18 mouse cellular contexts compared by ENCODE assay signal in genomic region chr11:24097026-24097425, GRCm38 (mm10). TPM values are rescaled to one million over a fixed set of nuclear protein-coding genes. Genes with fewer than 3 reads are reported as not detected.
A peak's percentile ranks its signal among the peaks of the same experiment; 100 is the strongest.
DNase-seq lines count a peak whose midpoint lies in the region; ATAC-seq lines count a peak whose summit lies in the region.
"Had no signal": no experiment of that assay in that cellular context is flagged by ENCODE, and none has a peak within 500 bp of the region (broad histone marks: within the 10 kb centered on the region; RNA-seq: fewer than 3 reads in every experiment).

No protein-coding gene starts in this region.

- peaks cover 68% of the 10 kb centered on the region for H3K4me1 ChIP-seq in embryonic facial prominence, embryonic 14.5 days (ENCODE audit: control insufficient read depth, insufficient read depth, low read length)
- peaks cover 88% of the 10 kb centered on the region for H3K4me1 ChIP-seq in hindbrain, embryonic 14.5 days (replicated peaks; ENCODE audit: control insufficient read depth, insufficient read depth, low read length)
- peaks cover 84% of the 10 kb centered on the region for H3K4me1 ChIP-seq in neural tube, embryonic 12.5 days

- no peaks in the 10 kb centered on the region for H3K36me3 ChIP-seq in embryonic facial prominence, embryonic 14.5 days (ENCODE audit: control insufficient read depth, insufficient read depth, low read length)
- no peaks in the 10 kb centered on the region; the same call in 1 of the 2 replicates for H3K36me3 ChIP-seq in hindbrain, embryonic 14.5 days (replicated peaks; ENCODE audit: control insufficient read depth, insufficient read depth)
- peaks cover 6% of the 10 kb centered on the region for H3K36me3 ChIP-seq in neural tube, embryonic 12.5 days

- peak overlapping the region; percentile 22; the same call in 1 of the 2 replicates for H3K27ac ChIP-seq in embryonic facial prominence, embryonic 14.5 days (replicated peaks; ENCODE audit: low read depth, low read length)
- H3K27ac ChIP-seq in hindbrain, embryonic 14.5 days, result peak overlapping the region; percentile 64
- no peak overlapping the region for H3K27ac ChIP-seq in neural tube, embryonic 12.5 days
- H3K27ac ChIP-seq: heart, adult 2 months had no signal

- no peak overlapping the region for H3K9ac ChIP-seq in embryonic facial prominence, embryonic 14.5 days (ENCODE audit: low read depth, low read length)
- H3K9ac ChIP-seq in hindbrain, embryonic 14.5 days, result peak overlapping the region; percentile 16; the same call in 1 of the 2 replicates
- no peak overlapping the region for H3K9ac ChIP-seq in neural tube, embryonic 12.5 days

- DNase-seq in left cerebral cortex, postnatal 4 days, result peak; percentile 19
- no peak for DNase-seq in left cerebral cortex, postnatal 14 days (ENCODE audit: low spot score in 2 of 2)
- peak; percentile 56 for DNase-seq in embryonic facial prominence, embryonic 14.5 days (ENCODE audit: low spot score)
- no peak for DNase-seq in hindbrain, embryonic 14.5 days (ENCODE audit: low spot score)
- no peak for DNase-seq in gastrocnemius, postnatal 36 days
- no peak for DNase-seq in cerebellum, adult 8-10 months
- DNase-seq in frontal cortex, adult 2 months (ENCODE audit: extremely low spot score in 1 of 2, low spot score in 1 of 2), result no peak
- DNase-seq: cerebellum, postnatal 36 days; heart, adult 2 months; heart, postnatal 36 days; kidney, adult 2 months; lung, postnatal 4 days; right cerebral cortex, postnatal 25 days; thymus, postnatal 4 days had no signal

- peak overlapping the region; percentile 2; the same call in 1 of the 2 replicates for H3K4me2 ChIP-seq in embryonic facial prominence, embryonic 14.5 days (ENCODE audit: low read depth, low read length)
- H3K4me2 ChIP-seq in hindbrain, embryonic 14.5 days (replicated peaks), result peak overlapping the region; percentile 48
- H3K4me2 ChIP-seq in neural tube, embryonic 12.5 days (replicated peaks), result peak overlapping the region; percentile 41

- ATAC-seq in embryonic facial prominence, embryonic 14.5 days (ENCODE audit: low read depth), result no peak
- no peak for ATAC-seq in hindbrain, embryonic 14.5 days (ENCODE audit: low FRiP score)
- no peak for ATAC-seq in neural tube, embryonic 12.5 days (ENCODE audit: low FRiP score, low read depth)

- H3K9me3 ChIP-seq in embryonic facial prominence, embryonic 14.5 days (ENCODE audit: control insufficient read depth, low read length), result no peaks in the 10 kb centered on the region
- no peaks in the 10 kb centered on the region for H3K9me3 ChIP-seq in hindbrain, embryonic 14.5 days (ENCODE audit: control insufficient read depth, low read length)
- H3K9me3 ChIP-seq in neural tube, embryonic 12.5 days, result no peaks in the 10 kb centered on the region

- H3K4me3 ChIP-seq in embryonic facial prominence, embryonic 14.5 days (ENCODE audit: low read depth, low read length), result no peak overlapping the region
- H3K4me3 ChIP-seq in hindbrain, embryonic 14.5 days (replicated peaks; ENCODE audit: low read length), result no peak overlapping the region
- no peak overlapping the region for H3K4me3 ChIP-seq in neural tube, embryonic 12.5 days
- H3K4me3 ChIP-seq: heart, adult 2 months; myocyte had no signal

- intact Hi-C loops in left cerebral cortex, postnatal 4 days (cut with DNase I), result loop anchor here (10.0 kb wide), 1 partner anchor 618 kb away; no protein-coding TSS in a partner anchor
- intact Hi-C loops in left cerebral cortex, postnatal 14 days (cut with DNase I), result no loop called here
- intact Hi-C loops in gastrocnemius, postnatal 36 days (cut with DNase I), result no loop called here

- H3K27me3 ChIP-seq in embryonic facial prominence, embryonic 14.5 days (replicated peaks; ENCODE audit: control insufficient read depth, insufficient read depth, low read length), result no peaks in the 10 kb centered on the region
- H3K27me3 ChIP-seq in hindbrain, embryonic 14.5 days (ENCODE audit: control insufficient read depth, insufficient read depth, low read length), result no peaks in the 10 kb centered on the region
- no peaks in the 10 kb centered on the region for H3K27me3 ChIP-seq in neural tube, embryonic 12.5 days (replicated peaks)

- WGBS in embryonic facial prominence, embryonic 14.5 days, result 19% methylated on average over 6 of the region's 6 CpGs
- WGBS in hindbrain, embryonic 14.5 days, result 17% methylated on average over 6 of the region's 6 CpGs
- 15% methylated on average over 6 of the region's 6 CpGs for WGBS in neural tube, embryonic 12.5 days

RNA-seq across cellular contexts. Expression of gene Bcl11a, which starts 19.2 kb away (rescaled TPM):
- total RNA-seq in left cerebral cortex, postnatal 4 days (2021), result 100 to 1,000 TPM; 209 to 220 TPM
- 100 to 1,000 TPM; 114 to 125 TPM for total RNA-seq in left cerebral cortex, postnatal 14 days (2021)
- 26.4 and 30.1 TPM in 2 replicates for polyA plus RNA-seq in embryonic facial prominence, embryonic 14.5 days (2014; fragmentation: Nextera tagmentation; extraction: Ambion mirVana)
- polyA plus RNA-seq in hindbrain, embryonic 14.5 days (2014; fragmentation: Nextera tagmentation; extraction: Ambion mirVana), result 106 and 117 TPM in 2 replicates
- 96.6 and 101 TPM in 2 replicates for polyA plus RNA-seq in neural tube, embryonic 12.5 days (2016; fragmentation: Nextera tagmentation; extraction: Ambion mirVana)
- total RNA-seq in gastrocnemius, postnatal 36 days (2021), result under 1 TPM; 0.05 to 0.07 TPM
- polyA plus RNA-seq in frontal cortex, adult 2 months (2012; rRNA removed), result 79.7 and 81.5 TPM in 2 replicates
- polyA plus RNA-seq: myocyte had no signal

RNA-seq across cellular contexts. Expression of gene A830031A19Rik, which starts 22.2 kb away (rescaled TPM):
- under 1 TPM; 0.66 to 0.90 TPM for total RNA-seq in left cerebral cortex, postnatal 4 days (2021)
- 1 to 10 TPM in 1 of 2 experiments, under 1 TPM in 1; 0.66 to 1.1 TPM for total RNA-seq in left cerebral cortex, postnatal 14 days (2021)
- polyA plus RNA-seq in embryonic facial prominence, embryonic 14.5 days (2014; fragmentation: Nextera tagmentation; extraction: Ambion mirVana), result not detected in 2 replicates
- not detected in 2 replicates for polyA plus RNA-seq in hindbrain, embryonic 14.5 days (2014; fragmentation: Nextera tagmentation; extraction: Ambion mirVana)
- polyA plus RNA-seq in neural tube, embryonic 12.5 days (2016; fragmentation: Nextera tagmentation; extraction: Ambion mirVana), result not detected in 2 replicates
- total RNA-seq in gastrocnemius, postnatal 36 days (2021), result not detected
- 1.2 and 1.8 TPM in 2 replicates for polyA plus RNA-seq in frontal cortex, adult 2 months (2012; rRNA removed)
- total RNA-seq: heart, adult 2 months; heart, postnatal 36 days; liver, adult 2 months had no signal
- polyA plus RNA-seq: heart, adult 2 months; kidney, adult 2 months; liver, adult 2 months; myocyte; stomach, embryonic 14.5 days had no signal

Comparison
In these comparisons a context has a peak if more than half of its experiments do, and no peak if none do; other contexts are left out.
1. DNase-seq: peak in left cerebral cortex, postnatal 4 days (single experiment) and embryonic facial prominence, embryonic 14.5 days (single experiment); none in left cerebral cortex, postnatal 14 days (0 of 2), hindbrain, embryonic 14.5 days (single experiment), gastrocnemius, postnatal 36 days (0 of 2), cerebellum, adult 8-10 months (single experiment) and frontal cortex, adult 2 months (0 of 2).
2. Peak in every context shown above with its lines, with median percentiles within 50 percentile points of each other: H3K4me2 ChIP-seq.